Mouse (Mus musculus) fat pad, adult 2 months (tissue): ENCODE measurements at regions not wholly inside any gene's neighbourhood (a gene's known extent, or its start where the extent isn't known, plus 50 kb on each side); places are given as distances from the start of the nearest gene placed in this dataset.

ENCODE experiments used
- DNase-seq: peaks from one replicate; pipeline ENCODE4 v3.0.0-alpha.2; 2011; ENCODE audit warnings: low read depth, low spot score; ENCODE audit errors: extremely low read depth

- no peak for DNase-seq
These were observed 400.1 kb upstream of the Slc30a5 start for GRCm38 (mm10) chr13:101233181-101233842.

GRCm38 (mm10) chr13:101229861-101230260, 396.6 kb upstream of the Slc30a5 start:
- no peak for DNase-seq

GRCm38 (mm10) chr13:101225366-101225765, 392.1 kb upstream of the Slc30a5 start:
- no peak for DNase-seq

- peak; percentile 75 for DNase-seq
These were observed 388.3 kb upstream of the Slc30a5 start for GRCm38 (mm10) chr13:101221331-101222043.

- no peak for DNase-seq
These were observed 386.3 kb upstream of the Slc30a5 start for GRCm38 (mm10) chr13:101219568-101219967.

- DNase-seq: no peak
These were observed 383.8 kb upstream of the Slc30a5 start for GRCm38 (mm10) chr13:101216897-101217480.

GRCm38 (mm10) chr13:101216421-101216820, 383.2 kb upstream of the Slc30a5 start:
- DNase-seq: no peak

GRCm38 (mm10) chr13:101215792-101216221, 382.6 kb upstream of the Slc30a5 start:
- no peak for DNase-seq

GRCm38 (mm10) chr13:101215131-101215641, 382.0 kb upstream of the Slc30a5 start:
- DNase-seq: no peak

GRCm38 (mm10) chr13:101214094-101214493, 380.9 kb upstream of the Slc30a5 start:
- no peak for DNase-seq

- DNase-seq: no peak
These were observed 380.1 kb upstream of the Slc30a5 start for GRCm38 (mm10) chr13:101213121-101213916.

- no peak for DNase-seq
These were observed 379.2 kb upstream of the Slc30a5 start for GRCm38 (mm10) chr13:101212341-101212895.

GRCm38 (mm10) chr13:101208788-101209187, 375.6 kb upstream of the Slc30a5 start:
- DNase-seq: no peak

GRCm38 (mm10) chr13:101203463-101203862, 370.2 kb upstream of the Slc30a5 start:
- no peak for DNase-seq

GRCm38 (mm10) chr13:101202565-101203313, 369.5 kb upstream of the Slc30a5 start:
- no peak for DNase-seq

- DNase-seq: no peak
These were observed 357.1 kb upstream of the Slc30a5 start for GRCm38 (mm10) chr13:101190249-101190830.

GRCm38 (mm10) chr13:101182387-101182786, 349.2 kb upstream of the Slc30a5 start:
- no peak for DNase-seq

GRCm38 (mm10) chr13:101175017-101175689, 341.9 kb upstream of the Slc30a5 start:
- DNase-seq: no peak

- no peak for DNase-seq
These were observed 328.5 kb upstream of the Slc30a5 start for GRCm38 (mm10) chr13:101161768-101162167.
